Comparison of ENCODE assay signal across 21 mouse cellular contexts in genomic region chr17:50864781-50865180, GRCm38 (mm10).
"Had no signal": no experiment of that assay in that cellular context is flagged by ENCODE, and none has a peak within 500 bp of the region (broad histone marks: within the 10 kb centered on the region; RNA-seq: fewer than 3 reads in every experiment).

No protein-coding gene starts in this region.

- H3K27ac ChIP-seq: kidney, postnatal 0 days; limb, embryonic 10.5 days; limb, embryonic 13.5 days; liver, embryonic 12.5 days; liver, embryonic 15.5 days; lung, embryonic 15.5 days; macrophage; midbrain, embryonic 12.5 days; midbrain, embryonic 15.5 days; neural tube, embryonic 13.5 days; stomach, embryonic 15.5 days had no signal

- H3K4me2 ChIP-seq: limb, embryonic 13.5 days; liver, embryonic 12.5 days; liver, embryonic 15.5 days; lung, embryonic 15.5 days; midbrain, embryonic 12.5 days; midbrain, embryonic 15.5 days; neural tube, embryonic 13.5 days; stomach, embryonic 15.5 days had no signal

- DNase-seq: kidney, adult 2 months; kidney, postnatal 36 days; liver; lung, adult 18-20 months; lung, postnatal 10 days; retina, postnatal 1 day; right cerebral cortex, postnatal 25 days; spleen, adult 18-20 months; thymus, postnatal 36 days had no signal

- H3K27me3 ChIP-seq: limb, embryonic 13.5 days; liver, embryonic 12.5 days; liver, embryonic 15.5 days; lung, embryonic 15.5 days; midbrain, embryonic 12.5 days; midbrain, embryonic 15.5 days; neural tube, embryonic 13.5 days; stomach, embryonic 15.5 days had no signal

- H3K4me3 ChIP-seq: limb, embryonic 10.5 days; limb, embryonic 13.5 days; liver, embryonic 12.5 days; liver, embryonic 15.5 days; lung, embryonic 15.5 days; midbrain, embryonic 12.5 days; midbrain, embryonic 15.5 days; myocyte; neural tube, embryonic 13.5 days; stomach, embryonic 15.5 days had no signal

- ATAC-seq: liver, embryonic 12.5 days; midbrain, embryonic 15.5 days had no signal

- H3K4me1 ChIP-seq: limb, embryonic 10.5 days; limb, embryonic 13.5 days; liver, embryonic 12.5 days; liver, embryonic 15.5 days; lung, embryonic 15.5 days; midbrain, embryonic 12.5 days; midbrain, embryonic 15.5 days; neural tube, embryonic 13.5 days; stomach, embryonic 15.5 days had no signal

- H3K36me3 ChIP-seq: limb, embryonic 10.5 days; limb, embryonic 13.5 days; liver, embryonic 15.5 days; lung, embryonic 15.5 days; midbrain, embryonic 12.5 days; midbrain, embryonic 15.5 days; neural tube, embryonic 13.5 days; stomach, embryonic 15.5 days had no signal

- H3K9ac ChIP-seq: limb, embryonic 13.5 days; liver, embryonic 12.5 days; liver, embryonic 15.5 days; lung, embryonic 15.5 days; midbrain, embryonic 12.5 days; midbrain, embryonic 15.5 days; neural tube, embryonic 13.5 days; stomach, embryonic 15.5 days had no signal

- H3K9me3 ChIP-seq: limb, embryonic 10.5 days; limb, embryonic 13.5 days; liver, embryonic 12.5 days; liver, embryonic 15.5 days; lung, embryonic 15.5 days; midbrain, embryonic 12.5 days; midbrain, embryonic 15.5 days; neural tube, embryonic 13.5 days; stomach, embryonic 15.5 days had no signal
